Mouse (Mus musculus): Measurements from ENCODE around the gene Bhlhb9. TPM values are rescaled to one million over a fixed set of nuclear protein-coding genes. Genes with fewer than 3 reads are reported as not detected.

The Bhlhb9 gene
- polyA plus RNA-seq, 1 experiment from 2014 or later: 60.0 TPM

- no peak overlapping the region for H3K4me2 ChIP-seq
- no peak overlapping the region for H3K4me3 ChIP-seq (ENCODE audit: low read depth, low read length)
- no peak overlapping the region for H3K27ac ChIP-seq (ENCODE audit: low read depth, low read length)
- H3K4me1 ChIP-seq (ENCODE audit: control insufficient read depth, insufficient read depth, low read length): no peaks in the 10 kb centered on the region
- H3K9ac ChIP-seq (ENCODE audit: low read depth, low read length): no peak overlapping the region
- no peaks in the 10 kb centered on the region for H3K36me3 ChIP-seq (ENCODE audit: control insufficient read depth, insufficient read depth, low read length)
- no peaks in the 10 kb centered on the region for H3K27me3 ChIP-seq (ENCODE audit: control insufficient read depth, insufficient read depth, low read length)
- no peaks in the 10 kb centered on the region for H3K9me3 ChIP-seq (replicated peaks; ENCODE audit: control insufficient read depth, low read length)
- ATAC-seq (replicated peaks; ENCODE audit: insufficient number of reproducible peaks, low FRiP score, low TSS enrichment): no peak
- WGBS (ENCODE audit: insufficient replicate concordance): 63% methylated on average over 1 of the region's 1 CpGs
Measured at GRCm38 (mm10) chrX:135936452-135936851, 139.1 kb downstream of the Bhlhb9 start.

MicroRNAs within 50 kb of the gene (microRNA counts, 519-probe panel; counts per million panel counts)
- 32.2 counts per million for microRNA mmu-miR-1970

Small RNA genes lying within 50 kb of the gene (microRNA-seq; reads per million reads assigned to microRNA genes)
- gene Mir1970 (ENCODE audit: borderline number of aligned reads): not detected

Other genes starting within 250 kb of the Bhlhb9 start
- gene Nxf7, start 198.8 kb upstream of the Bhlhb9 start, polyA plus RNA-seq (2014; fragmentation: Nextera tagmentation; extraction: Ambion mirVana): 0.32 and 0.44 TPM in 2 replicates
- not detected in 2 replicates for gene Prame, start 169.9 kb upstream of the Bhlhb9 start, polyA plus RNA-seq (2014; fragmentation: Nextera tagmentation; extraction: Ambion mirVana)
- gene Tcp11x2, start 103.8 kb upstream of the Bhlhb9 start, polyA plus RNA-seq (2014; fragmentation: Nextera tagmentation; extraction: Ambion mirVana): not detected in 2 replicates
- gene Tmsb15a, start 72.3 kb upstream of the Bhlhb9 start, polyA plus RNA-seq (2014; fragmentation: Nextera tagmentation; extraction: Ambion mirVana): not detected in 2 replicates
- gene Armcx5, start 54.9 kb upstream of the Bhlhb9 start, polyA plus RNA-seq (2014; fragmentation: Nextera tagmentation; extraction: Ambion mirVana): 6.9 and 9.4 TPM in 2 replicates
- 34.7 and 41.5 TPM in 2 replicates for gene Gprasp1, start 54.9 kb upstream of the Bhlhb9 start, polyA plus RNA-seq (2014; fragmentation: Nextera tagmentation; extraction: Ambion mirVana)
- gene Gprasp2, start 41.4 kb downstream of the Bhlhb9 start, polyA plus RNA-seq (2014; fragmentation: Nextera tagmentation; extraction: Ambion mirVana): 14.3 and 20.1 TPM in 2 replicates
- gene Arxes2, start 196.2 kb downstream of the Bhlhb9 start, polyA plus RNA-seq (2014; fragmentation: Nextera tagmentation; extraction: Ambion mirVana): 91.8 and 97.4 TPM in 2 replicates
- 35.3 and 40.6 TPM in 2 replicates for gene Arxes1, start 235.8 kb downstream of the Bhlhb9 start, polyA plus RNA-seq (2014; fragmentation: Nextera tagmentation; extraction: Ambion mirVana)

Measured in heart, embryonic 11.5 days (tissue).